Mouse (Mus musculus): Measurements from ENCODE around the gene Dnajc11.

Dnajc11 gene

DNA sequence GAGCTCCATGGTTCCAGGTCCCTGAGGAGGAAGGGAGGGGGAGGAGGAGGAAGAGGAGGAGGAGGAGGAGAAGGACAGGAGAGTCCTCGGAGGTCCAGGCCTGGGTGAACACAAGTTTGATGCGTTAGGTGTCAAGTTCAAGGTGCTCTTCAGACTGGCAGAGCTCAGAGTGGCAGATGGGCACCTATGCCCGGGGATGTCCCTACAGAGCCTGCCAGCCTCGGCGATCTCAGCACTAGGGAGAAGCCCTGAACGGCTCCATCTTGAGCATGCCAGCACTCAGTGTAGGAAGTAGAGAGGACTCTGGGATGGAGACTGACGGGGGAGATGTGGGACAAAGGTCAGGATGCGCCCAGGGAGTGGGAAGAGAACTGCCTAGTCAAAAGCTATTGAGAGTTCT is 53.2 kb downstream of the Dnajc11 start:
- DNase-seq = no peak

DNA sequence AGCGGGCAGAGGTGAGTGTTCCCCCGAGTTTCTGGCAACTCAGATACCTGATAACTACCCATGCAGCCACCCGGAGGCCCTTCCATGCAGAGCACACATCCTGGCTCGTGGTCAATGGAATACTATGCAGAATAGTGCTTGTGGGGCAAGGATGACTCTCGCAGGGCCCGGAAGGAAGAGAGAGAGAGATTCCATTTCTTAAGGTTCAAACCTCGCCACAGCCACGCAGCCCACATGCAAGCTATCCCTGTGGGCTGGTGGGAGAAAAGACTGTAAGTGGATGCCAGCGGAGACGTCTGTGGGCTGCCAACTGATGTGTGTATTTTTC is 54.5 kb downstream of the Dnajc11 start:
- no peak for DNase-seq

DNA sequence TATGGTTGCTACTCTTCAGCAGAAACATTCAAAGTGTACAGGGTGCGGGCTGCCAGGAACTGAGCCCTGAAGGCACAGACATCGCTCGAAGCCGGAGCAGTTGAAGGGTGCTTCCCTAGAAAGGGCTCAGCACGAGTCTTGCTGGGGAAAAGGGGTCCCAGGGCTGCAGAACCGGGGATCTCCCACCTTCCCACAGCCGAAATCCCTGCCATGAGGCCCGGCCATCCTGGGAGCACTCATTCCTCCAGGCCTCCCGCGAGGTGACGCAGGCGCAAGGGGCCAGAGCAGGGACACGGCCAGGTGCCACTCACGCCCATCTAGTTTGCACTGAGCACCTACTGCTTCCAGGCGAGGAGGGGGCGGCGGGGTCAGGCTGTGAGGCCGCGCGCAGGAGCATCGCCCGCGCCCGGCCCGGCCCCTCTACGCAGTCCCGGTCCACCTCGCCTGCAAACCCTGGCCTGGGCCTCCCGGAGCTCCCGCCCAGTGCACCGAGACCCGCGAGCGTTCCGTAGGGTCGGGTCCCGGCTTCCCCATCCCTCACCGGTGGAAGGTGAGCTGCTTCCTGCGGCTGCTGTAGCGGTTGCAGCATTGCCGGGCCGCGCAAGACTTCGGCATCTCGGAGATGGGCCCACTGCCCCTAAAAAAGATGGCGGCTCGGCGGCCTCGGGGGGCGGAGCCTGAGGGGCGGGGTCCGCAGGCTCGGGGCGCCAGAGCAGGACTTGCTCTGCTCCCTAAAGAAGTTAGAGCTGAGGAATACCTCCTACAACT is 55.0 kb downstream of the Dnajc11 start, which contains the start of gene Thap3:
Gene Thap3 (minus strand): TSS at position 656 of the 768 bp plus-strand sequence.
- peak; percentile 69 to 84 for DNase-seq

DNA sequence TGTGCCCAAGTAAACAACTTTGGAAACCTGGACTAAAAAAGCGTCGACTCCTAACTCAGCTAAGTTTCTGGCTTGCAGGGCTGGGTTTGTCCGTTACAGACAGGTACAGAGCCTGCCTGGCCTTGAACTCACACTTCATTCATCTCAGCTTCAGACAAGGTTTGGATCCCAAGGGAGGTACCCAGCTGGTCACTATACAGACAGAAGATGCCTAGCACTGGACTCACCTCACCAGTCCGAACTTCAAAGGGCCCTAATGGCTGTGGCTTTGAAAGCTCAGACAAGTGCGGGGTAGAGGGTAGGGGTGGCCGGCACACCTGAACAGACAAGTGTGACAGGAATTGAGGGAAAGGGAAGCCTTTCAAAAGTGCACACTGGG is 55.6 kb downstream of the Dnajc11 start:
- no peak for DNase-seq

DNA sequence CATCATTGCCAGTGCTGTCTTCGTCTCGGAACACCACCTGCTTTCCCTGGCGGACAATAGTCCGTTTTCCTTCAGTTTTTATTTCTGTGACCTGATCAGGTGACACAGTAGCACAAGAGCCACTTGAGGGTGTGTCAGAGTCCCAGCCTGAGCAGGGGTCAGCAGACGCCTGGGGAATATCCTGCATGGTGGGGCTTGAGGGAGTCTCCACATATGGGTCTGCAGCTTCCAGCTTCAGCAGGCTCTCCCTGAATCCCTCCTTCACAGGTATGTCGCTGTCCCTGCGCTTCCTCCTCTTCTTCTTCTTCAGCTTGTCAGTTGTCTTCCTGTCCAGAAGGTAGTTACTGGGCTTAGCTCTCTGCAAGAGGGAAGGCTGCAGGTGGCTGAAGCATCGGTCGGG is 58.6 kb downstream of the Dnajc11 start:
- DNase-seq = no peak

DNA sequence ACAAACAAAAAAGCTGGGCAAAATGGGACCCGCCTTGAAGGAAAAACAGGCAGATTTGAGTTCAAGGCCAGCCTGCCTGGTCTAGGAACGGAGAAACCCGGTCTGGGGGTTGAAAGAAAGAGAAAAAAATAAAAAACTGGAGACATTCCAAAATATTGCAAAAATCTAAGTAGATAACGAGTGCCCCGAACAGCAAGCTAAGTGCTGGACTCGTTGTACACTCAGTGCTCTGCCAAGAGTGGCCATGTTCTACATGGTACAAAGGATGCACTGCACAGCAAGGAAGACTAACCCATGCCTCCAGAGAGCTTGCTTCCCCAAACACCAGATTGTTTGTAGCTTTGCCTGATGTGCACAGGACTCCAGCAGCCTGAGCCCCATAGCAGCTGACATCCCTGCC is 59.5 kb downstream of the Dnajc11 start:
- DNase-seq = no peak

DNA sequence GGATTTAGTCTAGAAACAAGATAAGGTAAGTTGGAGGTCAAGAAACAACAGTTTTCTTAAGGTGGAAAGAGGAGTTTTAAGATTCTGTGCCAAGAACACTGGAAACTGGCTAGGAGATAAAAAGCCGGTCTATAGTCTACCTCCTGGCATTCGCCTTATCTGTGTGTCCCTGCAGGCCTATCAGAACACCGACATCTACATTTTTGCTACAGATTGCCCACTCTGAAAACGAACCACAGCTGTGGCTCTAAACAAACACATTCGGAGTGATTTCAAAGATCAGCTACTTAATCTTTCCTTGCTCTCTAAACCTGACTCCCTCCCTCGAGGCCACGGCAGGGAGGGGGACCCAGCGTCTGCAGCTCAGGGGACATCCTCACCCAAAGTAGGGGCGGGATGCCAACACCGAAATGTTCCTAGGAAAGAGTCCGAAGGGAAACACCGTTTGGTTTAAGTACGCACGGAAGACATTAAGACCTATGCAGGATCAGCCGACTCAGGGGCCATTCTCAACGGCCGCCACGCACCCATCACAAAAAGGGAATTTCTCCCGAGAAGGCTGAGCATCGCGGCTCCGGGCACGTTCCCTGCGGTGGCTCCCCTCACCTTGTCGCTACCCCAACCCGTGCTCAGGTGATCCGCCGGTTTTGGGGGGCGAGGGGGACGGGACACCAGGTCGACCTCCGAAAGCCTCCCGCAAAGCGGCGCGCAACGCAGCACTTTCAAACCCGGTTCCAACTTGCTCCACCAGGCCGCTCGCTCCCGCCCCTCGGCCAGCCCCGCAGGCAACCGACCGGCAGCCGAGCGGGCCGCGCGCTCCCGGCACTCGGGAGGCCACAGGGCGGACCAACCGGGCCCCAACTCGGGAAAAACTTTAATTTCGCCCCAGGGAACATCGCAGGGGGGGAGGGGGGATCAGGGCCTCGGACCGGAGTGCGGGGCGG is 61.0 kb downstream of the Dnajc11 start:
- no peak for DNase-seq

DNA sequence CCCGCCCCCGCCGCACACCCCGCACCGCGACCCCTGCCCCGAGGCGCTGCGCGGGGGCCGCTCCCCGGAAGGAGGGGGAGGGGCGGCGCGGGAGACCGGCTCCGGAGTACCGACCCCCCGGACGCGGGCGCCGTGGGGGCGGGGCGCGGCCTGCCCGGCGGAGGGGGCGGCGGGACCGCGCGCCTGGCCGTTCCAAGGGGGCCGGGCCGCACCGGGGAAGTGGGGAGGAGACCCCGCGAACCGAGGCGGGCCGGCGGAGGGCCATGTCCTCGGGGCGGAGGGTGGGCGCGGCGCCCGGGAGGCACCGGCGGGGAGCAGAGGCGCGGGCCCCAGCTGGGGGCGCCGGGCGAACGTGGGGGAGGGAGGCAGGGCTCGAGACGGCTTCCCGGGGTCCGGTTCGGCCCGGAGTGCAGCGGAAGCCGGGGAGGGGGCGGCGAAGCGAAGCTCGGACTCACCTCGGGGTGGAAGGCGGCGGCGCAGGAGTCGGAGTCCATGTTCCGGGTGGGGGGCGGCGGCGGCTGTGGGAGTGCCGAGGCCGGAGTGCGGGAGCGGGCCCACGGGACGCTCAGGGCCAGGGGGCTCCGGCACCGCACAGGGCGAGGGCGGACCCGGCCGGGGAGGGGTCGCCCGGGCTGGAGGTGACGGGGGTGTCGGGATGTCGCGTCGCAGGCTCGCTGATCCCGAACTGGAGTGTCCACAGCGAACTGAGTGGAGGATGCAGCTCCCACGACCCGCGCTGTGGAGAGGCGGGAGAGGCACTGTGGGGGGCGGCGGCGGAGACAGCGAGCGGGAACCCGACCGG is 62.1 kb downstream of the Dnajc11 start:
- no peak for DNase-seq

DNA sequence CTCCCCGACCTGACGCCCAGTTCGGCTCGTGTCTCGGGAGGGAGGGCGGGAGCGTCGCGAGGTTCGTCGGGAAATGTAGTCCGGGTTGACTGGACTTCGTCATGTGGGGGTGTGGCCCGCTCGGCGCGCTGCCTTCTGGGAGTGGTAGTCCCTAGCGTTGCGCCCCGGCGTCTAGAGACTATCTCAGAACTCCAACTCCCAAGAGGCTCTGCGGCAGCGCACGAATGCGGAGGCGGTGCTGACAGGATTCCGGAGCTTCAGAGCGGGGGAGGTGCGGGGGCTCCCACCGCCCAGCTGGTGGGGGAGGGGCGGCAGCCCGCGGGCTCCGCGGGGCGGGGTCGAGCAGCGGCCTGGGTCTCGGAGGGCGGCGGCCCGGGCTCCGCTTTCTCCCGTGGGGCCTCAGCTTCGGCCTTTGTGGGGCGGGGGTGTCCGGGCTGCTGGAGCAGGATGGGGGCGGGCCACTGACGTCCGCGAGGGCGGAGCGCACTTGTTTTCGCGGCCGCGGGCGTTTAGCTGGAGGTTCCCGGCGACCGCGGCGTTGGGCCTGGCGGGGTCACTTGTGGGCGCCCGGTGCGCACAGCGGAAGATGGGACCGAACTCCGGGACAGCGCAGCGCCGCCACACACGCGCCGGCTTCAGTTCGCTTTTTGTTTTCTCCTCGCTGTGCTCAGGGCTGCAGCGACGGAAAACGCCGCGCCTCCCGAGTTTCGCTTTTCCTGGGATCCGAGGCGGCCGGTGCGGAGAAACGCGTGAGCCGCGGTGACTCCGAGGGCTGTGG is 62.9 kb downstream of the Dnajc11 start, which contains the start of gene Phf13:
Gene Phf13 (minus strand): TSS at position 86 of the 778 bp plus-strand sequence.
- peak; percentile 99 for DNase-seq

DNA sequence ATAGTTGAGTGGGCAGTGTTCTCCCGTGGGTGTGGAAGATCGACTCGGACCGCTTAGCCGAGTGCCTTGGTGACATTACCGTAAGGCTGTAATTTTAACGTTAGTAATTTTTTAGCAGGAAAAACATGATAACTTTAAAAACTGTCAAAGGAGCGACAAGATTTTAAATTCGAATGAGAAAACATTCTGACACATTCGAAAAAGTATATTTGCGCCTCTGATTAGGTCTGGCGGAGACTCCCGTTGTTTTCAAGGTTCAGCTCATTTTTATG is 63.4 kb downstream of the Dnajc11 start:
- DNase-seq = no peak

DNA sequence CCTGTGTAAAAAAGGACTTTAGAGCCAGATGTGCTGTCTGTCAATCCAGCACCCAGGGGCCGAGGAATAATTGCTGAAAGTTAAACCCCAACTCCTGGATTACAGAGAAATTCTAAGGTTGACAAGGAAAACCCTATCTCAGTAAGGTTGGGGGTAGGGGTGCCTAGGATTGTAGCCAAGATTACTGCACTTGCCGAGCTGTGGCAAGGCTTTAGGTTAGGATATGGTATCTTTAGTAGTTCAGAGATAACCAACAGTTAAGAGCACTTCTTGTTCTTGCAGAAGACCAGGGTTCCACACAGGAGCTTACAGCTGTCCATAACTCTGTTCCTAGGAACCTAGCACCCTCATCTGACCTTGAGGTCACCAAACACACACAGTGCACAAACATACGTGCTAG is 64.2 kb downstream of the Dnajc11 start:
- DNase-seq = no peak

DNA sequence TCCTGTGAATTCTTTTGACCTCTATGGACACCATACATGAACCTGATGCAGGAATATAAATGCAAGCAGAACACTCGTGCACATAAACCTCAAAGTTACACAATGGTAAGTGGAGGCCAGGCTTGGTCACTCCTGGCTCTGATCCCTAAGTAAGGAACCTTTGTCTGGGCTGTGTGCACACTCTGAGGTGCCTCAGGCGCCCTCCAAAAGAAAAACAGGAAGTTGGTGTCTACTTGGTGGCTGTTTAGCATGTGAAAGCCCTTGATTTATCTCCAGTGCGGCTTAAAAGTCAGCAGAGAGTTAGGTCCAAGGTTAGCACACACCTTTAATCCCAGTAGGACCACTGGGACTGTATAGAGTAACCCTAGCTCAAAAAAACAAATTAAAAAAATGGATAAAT is 66.0 kb downstream of the Dnajc11 start:
- no peak for DNase-seq

DNA sequence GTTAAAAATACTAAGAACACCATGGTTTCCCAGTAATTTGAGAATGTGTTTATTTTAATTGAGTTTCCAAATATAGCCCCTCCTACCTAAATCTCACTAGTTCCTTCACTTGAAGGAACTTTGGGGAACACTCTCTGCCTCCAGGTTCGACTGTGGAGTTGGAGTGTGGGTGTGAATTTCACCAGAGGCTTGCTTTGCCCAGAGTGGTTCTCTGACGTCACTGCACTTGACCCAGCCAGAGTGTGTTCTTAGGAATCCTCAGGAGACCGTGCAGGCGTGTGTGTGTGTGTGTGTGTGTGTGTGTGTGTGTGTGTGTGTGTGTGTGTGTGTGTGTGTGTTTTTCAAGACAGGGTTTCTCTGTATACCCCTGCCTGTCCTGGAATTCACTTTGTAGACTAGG is 67.4 kb downstream of the Dnajc11 start:
- DNase-seq = no peak

DNA sequence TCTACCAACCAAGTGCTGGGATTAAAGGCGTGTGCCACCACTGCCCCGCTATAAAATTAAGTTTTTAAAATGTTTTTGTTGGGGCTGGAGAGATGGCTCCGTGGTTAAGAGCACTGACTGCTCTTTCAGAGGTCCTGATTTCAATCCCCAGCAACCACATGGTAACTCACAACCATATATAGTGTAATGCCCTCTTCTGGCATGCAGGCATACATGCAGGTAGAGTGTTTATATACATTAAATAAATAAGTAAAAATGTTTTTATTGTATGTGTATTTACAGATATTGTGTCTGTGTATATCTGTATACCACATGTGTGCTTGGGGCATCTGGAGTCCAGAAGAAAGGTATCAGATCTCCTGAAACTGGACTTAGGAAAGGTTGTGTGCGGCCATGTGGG is 67.8 kb downstream of the Dnajc11 start:
- DNase-seq = no peak

DNA sequence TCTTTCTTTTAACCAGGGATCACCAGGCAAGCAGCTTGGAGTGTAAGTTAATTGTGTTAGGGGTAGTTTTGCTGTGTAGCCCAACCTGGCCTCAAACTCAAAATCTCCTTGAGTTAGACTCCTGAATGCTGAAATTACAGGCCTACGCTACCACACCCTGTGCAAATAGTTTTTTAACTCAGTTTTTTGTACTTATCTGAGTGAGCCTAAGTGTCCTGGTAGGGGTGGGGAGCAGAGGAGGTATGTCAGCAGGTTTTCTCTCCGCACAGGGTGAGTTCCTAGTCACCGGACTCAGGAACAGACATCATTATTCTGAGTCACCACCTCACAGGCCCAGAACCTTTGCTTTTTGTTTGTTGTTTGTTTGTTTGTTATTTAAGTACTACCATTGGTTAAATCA is 68.6 kb downstream of the Dnajc11 start:
- DNase-seq = no peak

DNA sequence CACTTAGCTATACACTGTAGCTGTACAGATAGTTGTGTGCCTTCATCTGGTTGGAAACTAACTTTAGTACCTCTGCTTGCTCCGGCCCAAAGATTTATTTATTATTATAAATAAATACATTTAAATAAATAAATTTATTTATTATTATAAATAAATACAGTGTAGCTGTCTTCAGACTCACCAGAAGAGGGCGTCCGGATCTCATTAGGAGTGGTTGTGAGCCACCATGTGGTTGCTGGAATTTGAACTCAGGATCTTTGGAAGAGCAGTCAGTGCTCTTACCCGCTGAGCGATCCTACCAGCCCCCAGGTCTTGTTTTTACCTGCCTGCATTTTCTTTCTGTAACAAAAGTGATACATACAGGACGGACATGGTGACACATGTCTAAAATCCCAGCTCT is 72.6 kb downstream of the Dnajc11 start:
- no peak for DNase-seq

DNA sequence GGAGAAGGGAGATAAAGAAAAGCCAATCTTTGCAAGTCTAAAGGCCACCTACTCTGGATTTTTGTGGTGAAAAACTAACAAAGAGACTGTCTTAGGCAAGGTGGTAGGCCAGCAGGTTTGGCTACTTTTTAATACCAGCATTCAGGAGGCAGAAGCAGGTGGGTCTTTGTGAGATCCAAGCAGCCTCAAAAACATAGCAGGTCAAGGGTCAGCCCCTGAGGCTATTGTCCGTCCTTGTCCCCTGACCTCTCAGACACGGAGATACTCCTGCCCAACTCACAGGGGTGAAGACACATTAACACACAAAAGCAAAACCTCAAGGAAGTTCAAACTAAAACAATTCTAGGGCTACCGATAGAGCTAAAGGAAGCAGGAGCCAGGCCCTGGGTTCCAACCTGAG is 73.3 kb downstream of the Dnajc11 start:
- no peak for DNase-seq

DNA sequence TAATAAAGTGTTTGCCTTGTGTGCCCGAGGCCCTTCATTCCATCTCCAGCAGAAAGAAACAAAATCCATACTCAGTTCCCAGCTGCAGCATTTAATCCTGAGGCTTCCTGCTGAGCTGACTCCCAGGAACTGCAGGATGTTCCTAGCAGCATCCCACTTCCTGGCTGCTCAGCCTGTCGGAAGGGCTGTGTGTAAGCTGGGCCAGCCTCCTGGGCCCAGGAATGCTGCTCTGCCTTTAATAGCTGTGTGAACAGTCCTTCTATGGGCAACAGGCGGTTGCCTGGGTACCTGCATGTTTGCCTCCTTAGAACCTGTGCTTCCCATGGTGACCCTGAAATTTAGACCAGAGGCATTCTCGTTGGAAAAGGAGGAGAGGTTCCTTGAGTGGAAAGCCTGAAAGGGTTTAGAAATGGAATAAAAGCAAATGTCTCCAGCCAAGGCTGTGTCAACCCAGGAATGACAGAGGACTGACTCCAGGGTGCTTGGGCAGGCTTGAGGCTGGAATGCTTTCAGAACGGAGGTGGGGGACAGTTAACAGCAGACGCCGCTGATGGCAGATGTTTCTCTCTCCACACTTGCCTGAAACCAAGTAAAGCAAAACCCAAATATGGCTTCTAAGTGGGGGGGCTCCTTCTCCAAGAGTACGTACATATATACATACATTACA is 74.1 kb downstream of the Dnajc11 start:
- peak; percentile 47 to 67 for DNase-seq

DNA sequence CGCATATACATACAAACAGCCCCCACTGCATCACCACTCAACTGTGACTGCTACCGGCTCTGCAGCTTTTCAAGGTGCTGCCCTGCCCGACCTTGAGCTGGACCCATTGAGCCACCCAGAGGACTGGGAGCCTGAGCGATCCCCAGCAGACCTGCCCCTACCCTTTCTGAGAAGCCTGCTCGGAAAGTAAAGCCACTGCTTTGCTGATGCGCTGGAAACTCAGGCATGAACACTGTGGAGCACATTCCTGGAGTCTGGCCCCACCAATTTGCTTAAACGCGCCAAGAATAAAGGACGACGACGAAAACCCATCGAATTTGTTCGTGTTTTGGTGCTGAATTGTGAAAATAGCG is 74.6 kb downstream of the Dnajc11 start:
- no peak for DNase-seq

DNA sequence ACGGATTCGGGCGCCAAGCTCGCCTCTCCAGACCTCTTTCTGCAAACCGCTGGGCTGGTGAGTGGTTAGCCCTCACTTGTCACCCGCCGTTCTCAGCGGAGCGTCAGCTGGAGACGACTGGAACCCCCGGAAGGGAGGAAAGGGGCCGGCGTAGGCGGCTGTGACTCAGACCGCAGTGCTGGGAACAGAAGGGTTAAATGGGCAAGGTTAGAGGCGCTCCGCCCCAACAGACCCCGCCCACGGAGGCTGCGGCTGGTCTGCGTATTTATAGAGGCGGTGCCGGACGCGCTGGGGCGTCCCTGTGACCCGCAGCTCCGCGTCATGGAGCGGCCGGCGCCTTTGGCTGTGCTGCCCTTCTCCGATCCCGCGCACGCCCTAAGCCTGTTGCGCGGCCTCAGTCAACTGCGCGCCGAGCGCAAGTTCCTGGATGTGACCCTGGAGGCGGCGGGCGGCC is 75.2 kb downstream of the Dnajc11 start, which contains the start of gene Klhl21:
Gene Klhl21 (plus strand): TSS at position 182 of the 454 bp plus-strand sequence.
- peak; percentile 94 for DNase-seq

DNA sequence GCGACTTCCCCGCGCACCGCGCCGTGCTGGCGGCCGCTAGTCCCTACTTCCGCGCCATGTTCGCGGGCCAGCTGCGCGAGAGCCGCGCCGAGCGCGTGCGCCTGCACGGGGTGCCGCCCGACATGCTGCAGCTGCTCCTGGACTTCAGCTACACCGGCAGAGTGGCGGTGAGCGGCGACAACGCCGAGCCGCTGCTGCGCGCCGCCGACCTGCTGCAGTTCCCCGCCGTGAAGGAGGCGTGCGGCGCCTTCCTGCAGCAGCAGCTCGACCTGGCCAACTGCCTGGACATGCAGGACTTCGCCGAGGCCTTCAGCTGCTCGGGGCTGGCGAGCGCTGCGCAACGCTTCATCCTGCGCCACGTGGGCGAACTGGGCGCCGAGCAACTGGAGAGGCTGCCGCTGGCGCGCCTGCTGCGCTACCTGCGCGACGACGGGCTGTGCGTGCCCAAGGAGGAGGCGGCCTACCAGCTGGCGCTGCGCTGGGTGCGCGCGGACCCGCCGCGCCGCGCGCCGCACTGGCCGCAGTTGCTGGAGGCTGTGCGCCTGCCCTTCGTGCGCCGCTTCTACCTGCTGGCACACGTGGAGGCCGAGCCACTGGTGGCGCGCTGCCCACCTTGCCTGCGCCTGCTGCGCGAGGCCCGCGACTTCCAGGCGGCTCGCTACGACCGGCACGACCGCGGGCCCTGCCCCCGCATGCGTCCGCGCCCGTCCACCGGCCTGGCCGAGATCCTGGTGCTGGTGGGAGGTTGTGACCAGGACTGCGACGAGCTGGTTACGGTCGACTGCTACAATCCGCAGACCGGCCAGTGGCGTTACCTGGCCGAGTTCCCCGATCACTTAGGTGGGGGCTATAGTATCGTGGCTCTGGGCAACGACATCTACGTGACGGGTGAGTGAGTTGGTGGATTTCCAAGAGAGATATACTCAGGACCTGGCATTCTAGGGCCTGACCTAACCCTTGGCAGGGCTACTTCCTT is 75.9 kb downstream of the Dnajc11 start:
- peak; percentile 46 to 55 for DNase-seq
